Mouse (Mus musculus): Measurements from ENCODE around the gene Elk3.

GRCm38 (mm10) chr10:93281092-93281491, 29.8 kb downstream of the Elk3 start:
- no peak for TF ChIP-seq CTCF (IDR thresholded peaks at IDR 0.05; ENCODE audit: extremely low read depth, insufficient read length, insufficient replicate concordance, low read depth, low read length)
- no peak for TF ChIP-seq POLR2A (IDR thresholded peaks at IDR 0.05; ENCODE audit: low read depth, low read length)

Measured in small intestine, adult 2 months (tissue).